ENCODE assay signal across 7 mouse cellular contexts in the genomic region with DNA sequence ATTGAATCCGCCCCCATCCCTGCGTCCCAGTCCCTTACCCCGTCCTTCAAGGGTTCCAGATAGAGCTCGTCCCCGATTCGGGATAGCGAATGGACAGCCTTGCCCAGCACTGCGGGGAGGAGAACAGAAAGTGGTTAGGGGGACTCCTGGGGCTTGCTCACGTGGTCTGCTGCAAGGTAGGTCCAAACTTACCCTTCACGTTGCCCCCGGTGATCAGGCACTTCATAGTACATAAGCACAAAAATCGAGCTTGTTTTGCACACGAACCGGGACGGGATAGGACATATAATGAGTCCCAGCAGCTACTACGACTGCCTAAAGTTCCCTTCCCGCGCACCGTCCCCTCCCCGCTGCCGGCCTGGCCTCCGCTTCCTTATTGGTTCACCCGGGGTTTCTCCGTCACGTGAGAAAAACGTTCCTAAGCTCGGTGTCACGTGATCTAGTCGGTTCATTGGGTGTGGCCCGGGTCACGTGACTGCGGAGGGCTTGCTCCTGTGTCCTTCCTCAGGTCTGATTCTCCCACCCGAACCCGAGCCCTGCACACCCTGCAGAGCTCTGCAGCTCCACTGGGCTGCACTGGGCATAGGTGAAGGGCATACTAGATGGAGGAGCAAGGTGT. TPM values are rescaled to one million over a fixed set of nuclear protein-coding genes. Genes with fewer than 3 reads are reported as not detected.
A peak's percentile ranks its signal among the peaks of the same experiment; 100 is the strongest.
DNase-seq lines count a peak whose midpoint lies in the region; ATAC-seq lines count a peak whose summit lies in the region.

A gene (minus strand): TSS at position 372 of the 619 bp plus-strand sequence.

- peak within 1 kb of the TSS; percentile 66 for H3K27ac ChIP-seq in intestine, embryonic 15.5 days
- peak within 1 kb of the TSS; percentile 87 for H3K27ac ChIP-seq in midbrain, embryonic 10.5 days (replicated peaks)

- peak; percentile 90 for ATAC-seq in intestine, embryonic 15.5 days

- intact Hi-C loops in gastrocnemius, postnatal 36 days (cut with DNase I) = no loop called here
- intact Hi-C loops in left cerebral cortex, postnatal 25 days (cut with DNase I) = loop anchor here (1.0 to 5.0 kb wide), 2 partner anchors 9 to 74 kb away; a partner anchor contains a TSS

- H3K4me1 ChIP-seq in intestine, embryonic 15.5 days (replicated peaks) = peaks cover 30% of the 10 kb centered on the region
- H3K4me1 ChIP-seq in midbrain, embryonic 10.5 days = peaks cover 34% of the 10 kb centered on the region

- peak within 1 kb of the TSS; percentile 56 for H3K4me3 ChIP-seq in intestine, embryonic 15.5 days (replicated peaks)
- H3K4me3 ChIP-seq in midbrain, embryonic 10.5 days = peak within 1 kb of the TSS; percentile 65

- H3K27me3 ChIP-seq in intestine, embryonic 15.5 days (replicated peaks) = no peaks in the 10 kb centered on the region; the same call in 1 of the 2 replicates
- H3K27me3 ChIP-seq in midbrain, embryonic 10.5 days (ENCODE audit: low read depth, poor library complexity, severe bottlenecking) = peaks cover 35% of the 10 kb centered on the region

- H3K9me3 ChIP-seq in intestine, embryonic 15.5 days = no peaks in the 10 kb centered on the region
- no peaks in the 10 kb centered on the region for H3K9me3 ChIP-seq in midbrain, embryonic 10.5 days (replicated peaks)

- peaks cover 8% of the 10 kb centered on the region for H3K36me3 ChIP-seq in intestine, embryonic 15.5 days
- peaks cover 42% of the 10 kb centered on the region for H3K36me3 ChIP-seq in midbrain, embryonic 10.5 days

- WGBS in intestine, embryonic 15.5 days = under 1% methylated on average over 34 of the region's 34 CpGs
- under 1% methylated on average over 34 of the region's 34 CpGs for WGBS in midbrain, embryonic 10.5 days

- H3K9ac ChIP-seq in intestine, embryonic 15.5 days = peak within 1 kb of the TSS; percentile 69

- peak; percentile 96 for DNase-seq in adrenal gland, adult 2 months
- peak; percentile 98 for DNase-seq in embryo, embryonic 11.5 days (ENCODE audit: low read depth, low spot score)
- DNase-seq in gastrocnemius, postnatal 36 days = peak; percentile 89 to 94
- peak; percentile 96 to 98 for DNase-seq in left cerebral cortex, postnatal 25 days (ENCODE audit: low spot score in 2 of 2)
- DNase-seq in midbrain, embryonic 10.5 days (ENCODE audit: low spot score) = peak; percentile 96
- DNase-seq in right cerebral cortex, postnatal 4 days = peak; percentile 94

- H3K4me2 ChIP-seq in intestine, embryonic 15.5 days (replicated peaks) = peak within 1 kb of the TSS; percentile 91

RNA-seq across cellular contexts. Expression of the gene that starts here (rescaled TPM):
- 10 to 100 TPM in 1 of 2 experiments, 1 to 10 TPM in 1; 6.9 to 12.3 TPM for total RNA-seq in adrenal gland, adult 2 months (2021)
- 16.4 and 17.2 TPM in 2 replicates for polyA plus RNA-seq in adrenal gland, adult 2 months (2012; rRNA removed)
- 1 to 10 TPM; 2.3 to 2.9 TPM for total RNA-seq in gastrocnemius, postnatal 36 days (2021)
- 29.3 and 30.5 TPM in 2 replicates for polyA plus RNA-seq in intestine, embryonic 15.5 days (2015; fragmentation: Nextera tagmentation; extraction: Ambion mirVana)
- 1 to 10 TPM; 6.9 to 8.0 TPM for total RNA-seq in left cerebral cortex, postnatal 25 days (2021)
- 58.9 and 60.3 TPM in 2 replicates for polyA plus RNA-seq in midbrain, embryonic 10.5 days (2016; fragmentation: Nextera tagmentation; extraction: Ambion mirVana)

Comparison
In these comparisons a context has a peak if more than half of its experiments do, and no peak if none do; other contexts are left out.
1. Peak in every context shown above with its lines: DNase-seq, ATAC-seq, H3K4me3 ChIP-seq and H3K27ac ChIP-seq.